Mouse (Mus musculus) bone marrow, adult 2 months (tissue): ENCODE results near the gene Trabd2b.

Source experiments
- CTCF ChIP-seq: fragments of 200-500 bp; IDR thresholded peaks from 2 replicates; pipeline ENCODE4 v1.5.1; 2011; ENCODE audit warnings: low read length, control low read depth; ENCODE audit not compliant: control insufficient read depth, insufficient read depth
- POLR2A ChIP-seq: fragments of 200-500 bp; IDR thresholded peaks from 2 replicates; pipeline ENCODE4 v1.6.1; 2011; ENCODE audit warnings: low read depth, mild to moderate bottlenecking, control low read depth, low read length, borderline replicate concordance; ENCODE audit not compliant: control insufficient read depth

GRCm38 (mm10) chr4:114487701-114488100 lies 81.2 kb downstream of the Trabd2b start:
- no peak for TF ChIP-seq CTCF
- TF ChIP-seq POLR2A: no peak
